Mouse (Mus musculus) CD4-positive, CD25-positive, alpha-beta regulatory T cell, adult 4 months (primary cell): ENCODE data around the gene Timp4. TPM values are rescaled to one million over a fixed set of nuclear protein-coding genes. Genes with fewer than 3 reads are reported as not detected.

Experiments used
- polyA plus RNA-seq, 2 experiments: library from polyadenylated mRNA; unstranded; fragments of 100-300 nt; shearing (Covaris generic); gene quantifications; one replicate each; pipeline ENCODE4 v1.2.1; 2017

Gene Timp4
- polyA plus RNA-seq, 2 experiments from 2014 or later: 0.20 TPM; not detected in 1

Other genes starting within 250 kb of the Timp4 start
- 10 to 100 TPM; 32.4 to 33.0 TPM for gene Tamm41, start 214.3 kb downstream of the Timp4 start, polyA plus RNA-seq
- gene Syn2, start 117.3 kb downstream of the Timp4 start, polyA plus RNA-seq: not detected
- gene Gm17482, start 24.9 kb downstream of the Timp4 start, polyA plus RNA-seq: not detected
- gene Pparg, start 108.7 kb upstream of the Timp4 start, polyA plus RNA-seq: 1 to 10 TPM; 1.0 to 2.6 TPM